Mouse (Mus musculus): ENCODE results near the gene Cfap61.

Gene Cfap61

GRCm38 (mm10) chr2:146218881-146219535, 284.4 kb downstream of the Cfap61 start:
- no peak for DNase-seq (ENCODE audit: extremely low read depth, insufficient read length, low spot score)

GRCm38 (mm10) chr2:146219791-146220190, 285.2 kb downstream of the Cfap61 start:
- DNase-seq (ENCODE audit: extremely low read depth, insufficient read length, low spot score), result no peak

- no peak for DNase-seq (ENCODE audit: extremely low read depth, insufficient read length, low spot score)
Observed at GRCm38 (mm10) chr2:146220591-146221075, 286.0 kb downstream of the Cfap61 start.

GRCm38 (mm10) chr2:146221076-146221928, 286.7 kb downstream of the Cfap61 start, which contains the start of gene Insm1:
Insm1 (plus strand) TSS chr2:146221921.
- DNase-seq (ENCODE audit: extremely low read depth, insufficient read length, low spot score), result no peak

GRCm38 (mm10) chr2:146221929-146222278, 287.3 kb downstream of the Cfap61 start:
- no peak for DNase-seq (ENCODE audit: extremely low read depth, insufficient read length, low spot score)

- no peak for DNase-seq (ENCODE audit: extremely low read depth, insufficient read length, low spot score)
Observed at GRCm38 (mm10) chr2:146222279-146223175, 287.9 kb downstream of the Cfap61 start.

- no peak for DNase-seq (ENCODE audit: extremely low read depth, insufficient read length, low spot score)
Observed at GRCm38 (mm10) chr2:146223176-146223905, 288.8 kb downstream of the Cfap61 start.

- no peak for DNase-seq (ENCODE audit: extremely low read depth, insufficient read length, low spot score)
Observed at GRCm38 (mm10) chr2:146224141-146224540, 289.6 kb downstream of the Cfap61 start.

GRCm38 (mm10) chr2:146225818-146226217, 291.2 kb downstream of the Cfap61 start:
- no peak for DNase-seq (ENCODE audit: extremely low read depth, insufficient read length, low spot score)

GRCm38 (mm10) chr2:146226484-146226883, 291.9 kb downstream of the Cfap61 start:
- no peak for DNase-seq (ENCODE audit: extremely low read depth, insufficient read length, low spot score)

GRCm38 (mm10) chr2:146227646-146228045, 293.1 kb downstream of the Cfap61 start:
- DNase-seq (ENCODE audit: extremely low read depth, insufficient read length, low spot score), result no peak

- no peak for DNase-seq (ENCODE audit: extremely low read depth, insufficient read length, low spot score)
Observed at GRCm38 (mm10) chr2:146228435-146228834, 293.9 kb downstream of the Cfap61 start.

GRCm38 (mm10) chr2:146231485-146231884, 296.9 kb downstream of the Cfap61 start:
- no peak for DNase-seq (ENCODE audit: extremely low read depth, insufficient read length, low spot score)

GRCm38 (mm10) chr2:146239196-146239747, 304.7 kb downstream of the Cfap61 start:
- DNase-seq (ENCODE audit: extremely low read depth, insufficient read length, low spot score), result no peak

GRCm38 (mm10) chr2:146244049-146244448, 309.5 kb downstream of the Cfap61 start:
- DNase-seq (ENCODE audit: extremely low read depth, insufficient read length, low spot score), result no peak

GRCm38 (mm10) chr2:146245401-146245800, 310.8 kb downstream of the Cfap61 start:
- no peak for DNase-seq (ENCODE audit: extremely low read depth, insufficient read length, low spot score)

- DNase-seq (ENCODE audit: extremely low read depth, insufficient read length, low spot score), result no peak
Observed at GRCm38 (mm10) chr2:146246409-146247075, 312.0 kb downstream of the Cfap61 start.

GRCm38 (mm10) chr2:146247576-146247975, 313.0 kb downstream of the Cfap61 start:
- DNase-seq (ENCODE audit: extremely low read depth, insufficient read length, low spot score), result no peak

GRCm38 (mm10) chr2:146249033-146249432, 314.4 kb downstream of the Cfap61 start:
- DNase-seq (ENCODE audit: extremely low read depth, insufficient read length, low spot score), result no peak
